Mouse (Mus musculus) naive thymus-derived CD4-positive, alpha-beta T cell, adult 5 months (primary cell): ENCODE measurements around the gene Fpr-rs7. TPM values are rescaled to one million over a fixed set of nuclear protein-coding genes. Genes with fewer than 3 reads are reported as not detected.

Source experiments
- polyA plus RNA-seq: library from polyadenylated mRNA; unstranded; fragments of 100-300 nt; shearing (Covaris generic); gene quantifications from one replicate; pipeline ENCODE4 v1.2.1, GENCODE M21; 2017

Fpr-rs7 gene
- polyA plus RNA-seq: not detected

GRCm38 (mm10) chr17:20114126-20114525 is at the start of gene Fpr-rs7:
TSS of gene Fpr-rs7 (minus strand) at chr17:20114226.

Other genes with a start within 250 kb of the Fpr-rs7 start
- gene Vmn2r104, start 65.9 kb downstream of the Fpr-rs7 start, polyA plus RNA-seq: not detected
- gene Fpr-rs6, start 68.9 kb upstream of the Fpr-rs7 start, polyA plus RNA-seq: not detected
- gene Vmn2r105, start 120.8 kb upstream of the Fpr-rs7 start, polyA plus RNA-seq: 0.04 TPM
- not detected for gene Vmn2r106, start 171.3 kb upstream of the Fpr-rs7 start, polyA plus RNA-seq
- gene Vmn2r107, start 231.0 kb upstream of the Fpr-rs7 start, polyA plus RNA-seq: not detected